Mouse (Mus musculus): ENCODE measurements around the gene A630089N07Rik. TPM values are rescaled to one million over a fixed set of nuclear protein-coding genes. Genes with fewer than 3 reads are reported as not detected.

Gene A630089N07Rik
- polyA plus RNA-seq, 1 experiment from 2014 or later, result 29.5 TPM

- Histone ChIP-seq H3K36me3 (ENCODE audit: control insufficient read depth, insufficient read depth, low read length) (peaks cover 29% of the 10 kb centered on the region), H3K9me3 (ENCODE audit: control insufficient read depth, low read depth, low read length) (no peaks in the 10 kb centered on the region), H3K4me2 (replicated peaks; ENCODE audit: low read depth, low read length) (no peak overlapping the region), H3K4me1 (ENCODE audit: control insufficient read depth, insufficient read depth, low read length) (no peaks in the 10 kb centered on the region), H3K9ac (replicated peaks; ENCODE audit: low read depth, low read length) (no peak overlapping the region), H3K4me3 (ENCODE audit: low read depth, low read length) (no peak overlapping the region), H3K27me3 (ENCODE audit: control insufficient read depth, insufficient read depth, low read length) (no peaks in the 10 kb centered on the region), H3K27ac (ENCODE audit: low read length) (no peak overlapping the region)
- ATAC-seq (ENCODE audit: insufficient number of reproducible peaks, insufficient read depth, low FRiP score, low read depth), result no peak
Measured at GRCm38 (mm10) chr16:97957626-97958025, 124.6 kb downstream of the A630089N07Rik start.

- no peak overlapping the region for H3K4me2 ChIP-seq (replicated peaks; ENCODE audit: low read depth, low read length)
- no peak overlapping the region for H3K4me3 ChIP-seq (ENCODE audit: low read depth, low read length)
- H3K27ac ChIP-seq (ENCODE audit: low read length), result no peak overlapping the region
- H3K36me3 ChIP-seq (ENCODE audit: control insufficient read depth, insufficient read depth, low read length), result peaks cover 45% of the 10 kb centered on the region
- no peaks in the 10 kb centered on the region for H3K9me3 ChIP-seq (ENCODE audit: control insufficient read depth, low read depth, low read length)
- no peaks in the 10 kb centered on the region for H3K27me3 ChIP-seq (ENCODE audit: control insufficient read depth, insufficient read depth, low read length)
- 80% methylated on average over 2 of the region's 2 CpGs for WGBS
- ATAC-seq (ENCODE audit: insufficient number of reproducible peaks, insufficient read depth, low FRiP score, low read depth), result no peak
- no peaks in the 10 kb centered on the region for H3K4me1 ChIP-seq (ENCODE audit: control insufficient read depth, insufficient read depth, low read length)
- no peak overlapping the region for H3K9ac ChIP-seq (replicated peaks; ENCODE audit: low read depth, low read length)
Measured at GRCm38 (mm10) chr16:97956011-97956410, 126.2 kb downstream of the A630089N07Rik start.

GRCm38 (mm10) chr16:97953300-97953699 lies 128.9 kb downstream of the A630089N07Rik start:
- H3K9me3 ChIP-seq (ENCODE audit: control insufficient read depth, low read depth, low read length), result no peaks in the 10 kb centered on the region
- H3K36me3 ChIP-seq (ENCODE audit: control insufficient read depth, insufficient read depth, low read length), result peaks cover 62% of the 10 kb centered on the region
- no peak overlapping the region for H3K9ac ChIP-seq (replicated peaks; ENCODE audit: low read depth, low read length)
- ATAC-seq (ENCODE audit: insufficient number of reproducible peaks, insufficient read depth, low FRiP score, low read depth), result no peak
- H3K4me2 ChIP-seq (replicated peaks; ENCODE audit: low read depth, low read length), result no peak overlapping the region
- H3K4me1 ChIP-seq (ENCODE audit: control insufficient read depth, insufficient read depth, low read length), result no peaks in the 10 kb centered on the region
- H3K27ac ChIP-seq (ENCODE audit: low read length), result no peak overlapping the region
- H3K4me3 ChIP-seq (ENCODE audit: low read depth, low read length), result no peak overlapping the region
- no peaks in the 10 kb centered on the region for H3K27me3 ChIP-seq (ENCODE audit: control insufficient read depth, insufficient read depth, low read length)
- WGBS, result 68% methylated on average over 2 of the region's 2 CpGs

GRCm38 (mm10) chr16:97952801-97953200 lies 129.4 kb downstream of the A630089N07Rik start:
- Histone ChIP-seq H3K9me3 (ENCODE audit: control insufficient read depth, low read depth, low read length) (no peaks in the 10 kb centered on the region), H3K36me3 (ENCODE audit: control insufficient read depth, insufficient read depth, low read length) (peaks cover 62% of the 10 kb centered on the region), H3K4me2 (replicated peaks; ENCODE audit: low read depth, low read length) (no peak overlapping the region), H3K27me3 (ENCODE audit: control insufficient read depth, insufficient read depth, low read length) (no peaks in the 10 kb centered on the region), H3K27ac (ENCODE audit: low read length) (no peak overlapping the region), H3K4me3 (ENCODE audit: low read depth, low read length) (no peak overlapping the region), H3K4me1 (ENCODE audit: control insufficient read depth, insufficient read depth, low read length) (no peaks in the 10 kb centered on the region), H3K9ac (replicated peaks; ENCODE audit: low read depth, low read length) (no peak overlapping the region)
- ATAC-seq (ENCODE audit: insufficient number of reproducible peaks, insufficient read depth, low FRiP score, low read depth), result 0 out of 2 replicates have a peak, but pooled peaks have one; percentile 46
- 82% methylated on average over 9 of the region's 9 CpGs for WGBS

GRCm38 (mm10) chr16:97952371-97952770 lies 129.9 kb downstream of the A630089N07Rik start:
- Histone ChIP-seq H3K4me3 (ENCODE audit: low read depth, low read length) (no peak overlapping the region), H3K9me3 (ENCODE audit: control insufficient read depth, low read depth, low read length) (no peaks in the 10 kb centered on the region), H3K36me3 (ENCODE audit: control insufficient read depth, insufficient read depth, low read length) (peaks cover 62% of the 10 kb centered on the region), H3K27ac (ENCODE audit: low read length) (no peak overlapping the region), H3K4me1 (ENCODE audit: control insufficient read depth, insufficient read depth, low read length) (no peaks in the 10 kb centered on the region), H3K4me2 (replicated peaks; ENCODE audit: low read depth, low read length) (no peak overlapping the region), H3K9ac (replicated peaks; ENCODE audit: low read depth, low read length) (no peak overlapping the region), H3K27me3 (ENCODE audit: control insufficient read depth, insufficient read depth, low read length) (no peaks in the 10 kb centered on the region)
- ATAC-seq (ENCODE audit: insufficient number of reproducible peaks, insufficient read depth, low FRiP score, low read depth), result no peak
- 92% methylated on average over 4 of the region's 4 CpGs for WGBS

Other genes starting within 250 kb of the A630089N07Rik start
- gene Prdm15, start 230.6 kb downstream of the A630089N07Rik start, polyA plus RNA-seq (2014; fragmentation: Nextera tagmentation; extraction: Ambion mirVana), result 11.0 and 11.6 TPM in 2 replicates
- gene C2cd2, start 119.9 kb downstream of the A630089N07Rik start, polyA plus RNA-seq (2014; fragmentation: Nextera tagmentation; extraction: Ambion mirVana), result 19.2 and 22.0 TPM in 2 replicates
- 16.9 and 18.3 TPM in 2 replicates for gene Zbtb21, start 119.8 kb downstream of the A630089N07Rik start, polyA plus RNA-seq (2014; fragmentation: Nextera tagmentation; extraction: Ambion mirVana)
- gene B230307C23Rik, start 85.1 kb downstream of the A630089N07Rik start, polyA plus RNA-seq (2014; fragmentation: Nextera tagmentation; extraction: Ambion mirVana), result 30.9 and 44.4 TPM in 2 replicates

Measured in stomach, embryonic 14.5 days (tissue).